Mouse (Mus musculus) liver, embryonic 12.5 days (tissue): Measurements from ENCODE around the gene AI987944. TPM values are rescaled to one million over a fixed set of nuclear protein-coding genes. Genes with fewer than 3 reads are reported as not detected.

ENCODE experiments used
- ATAC-seq: fragments of 200-750 bp; cut with Nextera tagmentation; 2 replicates; pipeline ENCODE4 v1.8.0; 2017; ENCODE audit warnings: moderate number of reproducible peaks, mild to moderate bottlenecking, moderate library complexity
- H3K27ac ChIP-seq: fragments of 300-500 bp; sonication (generic); 2 replicates; pipeline ENCODE4 v1.5.1; 2016; ENCODE audit warnings: mild to moderate bottlenecking
- H3K27me3 ChIP-seq: fragments of 300-500 bp; sonication (generic); replicated peaks from 2 replicates; pipeline ENCODE4 v1.6.1; 2016; ENCODE audit warnings: mild to moderate bottlenecking, moderate library complexity
- H3K36me3 ChIP-seq: fragments of 300-500 bp; sonication (generic); 2 replicates; pipeline ENCODE4 v1.6.1; 2016; ENCODE audit warnings: mild to moderate bottlenecking, moderate library complexity
- H3K4me1 ChIP-seq: fragments of 300-500 bp; sonication (generic); 2 replicates; pipeline ENCODE4 v1.6.1; 2016
- H3K4me2 ChIP-seq: fragments of 300-500 bp; sonication (generic); 2 replicates; pipeline ENCODE4 v1.6.1; 2016; ENCODE audit warnings: mild to moderate bottlenecking, moderate library complexity
- H3K4me3 ChIP-seq: fragments of 300-500 bp; sonication (generic); 2 replicates; pipeline ENCODE4 v1.5.1; 2016; ENCODE audit warnings: mild to moderate bottlenecking, moderate library complexity
- H3K9ac ChIP-seq: fragments of 300-500 bp; sonication (generic); 2 replicates; pipeline ENCODE4 v1.6.1; 2016; ENCODE audit warnings: mild to moderate bottlenecking, moderate library complexity
- H3K9me3 ChIP-seq: fragments of 300-500 bp; sonication (generic); replicated peaks from 2 replicates; pipeline ENCODE4 v1.6.1; 2016; ENCODE audit warnings: mild to moderate bottlenecking, moderate library complexity
- WGBS: fragments of 180-500 bp; shearing (Covaris S2); methylation state at CpG from one replicate; pipeline ENCODE4 v1.1.7; 2016; ENCODE audit not compliant: insufficient replicate concordance; 5-methylcytosine and 5-hydroxymethylcytosine counted together
- polyA plus RNA-seq: library from polyadenylated mRNA; unstranded; fragments of >200 nt; fragmentation: Nextera tagmentation; extraction: Ambion mirVana; gene quantifications from 2 replicates; pipeline ENCODE4 v1.2.1, GENCODE M21; 2016

AI987944 gene
- 6.2 and 6.7 TPM in 2 replicates for polyA plus RNA-seq

GRCm38 (mm10) chr7:41393048-41393971, at the start of gene AI987944:
Gene AI987944, minus strand, starts transcription at chr7:41393379.
- Histone ChIP-seq H3K4me1 (0 out of 2 replicates have a peak, but pooled peaks cover 3% of the 10 kb centered on the region), H3K4me2 (peak within 1 kb of the TSS; percentile 65), H3K27me3 (no peaks in the 10 kb centered on the region), H3K4me3 (peak within 1 kb of the TSS; percentile 70), H3K27ac (peak within 1 kb of the TSS; percentile 69), H3K9ac (peak within 1 kb of the TSS; percentile 67), H3K9me3 (no peaks in the 10 kb centered on the region), H3K36me3 (no peaks in the 10 kb centered on the region; the same call in 1 of the 2 replicates)
- WGBS: under 1% methylated on average over 25 of the region's 25 CpGs
- peak; percentile 99 for ATAC-seq

DNA sequence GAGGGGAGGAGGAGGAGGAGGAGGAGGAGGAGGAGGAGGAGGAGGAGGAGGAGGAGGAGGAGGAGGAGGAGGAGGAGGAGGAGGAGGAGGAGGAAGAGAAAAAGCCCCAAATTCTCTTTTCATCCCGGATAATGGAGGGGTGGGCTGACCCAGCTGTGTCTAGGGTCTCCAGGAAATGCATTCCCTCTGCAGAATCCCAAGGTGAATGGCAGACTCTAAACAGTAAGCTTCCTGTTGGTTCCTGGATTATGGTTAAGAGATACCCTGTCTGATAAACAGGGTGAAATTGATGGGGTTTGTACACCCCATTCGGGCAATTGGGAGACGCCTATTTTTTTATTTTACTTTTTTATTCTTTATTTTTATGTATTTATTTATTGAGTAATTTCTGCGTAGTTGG, 951 bp upstream of the AI987944 start:
- peak overlapping the region; percentile 70 for H3K4me3 ChIP-seq
- ATAC-seq: no peak
- H3K4me2 ChIP-seq: peak overlapping the region; percentile 65
- H3K27me3 ChIP-seq: no peaks in the 10 kb centered on the region
- H3K4me1 ChIP-seq: 0 out of 2 replicates have a peak, but pooled peaks cover 3% of the 10 kb centered on the region
- 69% methylated on average over 4 of the region's 4 CpGs for WGBS
- H3K9me3 ChIP-seq: no peaks in the 10 kb centered on the region
- no peak overlapping the region; the same call in 1 of the 2 replicates for H3K9ac ChIP-seq
- no peaks in the 10 kb centered on the region for H3K36me3 ChIP-seq
- H3K27ac ChIP-seq: no peak overlapping the region

Other genes starting within 250 kb of the AI987944 start
- not detected in 2 replicates for gene Gm5592, start 239.5 kb downstream of the AI987944 start, polyA plus RNA-seq
- gene Vmn2r57, start 55.3 kb upstream of the AI987944 start, polyA plus RNA-seq: 0.07 and 0.08 TPM in 2 replicates
- 0.05 TPM in 1 of 2 replicates, not detected in the other for gene Gm20449, start 106.0 kb upstream of the AI987944 start, polyA plus RNA-seq
- gene AW146154, start 106.5 kb upstream of the AI987944 start, polyA plus RNA-seq: 4.1 and 4.5 TPM in 2 replicates
- 0.08 and 0.15 TPM in 2 replicates for gene Gm6871, start 180.3 kb upstream of the AI987944 start, polyA plus RNA-seq
- 7.7 and 9.0 TPM in 2 replicates for gene 2610021A01Rik, start 205.9 kb upstream of the AI987944 start, polyA plus RNA-seq
- 3.3 and 3.6 TPM in 2 replicates for gene Zfp788, start 239.8 kb upstream of the AI987944 start, polyA plus RNA-seq